In genomic region chr13:64370173-64370940, GRCm38 (mm10) we compare ENCODE assay signal across 7 mouse cellular contexts. TPM values are rescaled to one million over a fixed set of nuclear protein-coding genes. Genes with fewer than 3 reads are reported as not detected.
A peak's percentile ranks its signal among the peaks of the same experiment; 100 is the strongest.
DNase-seq lines count a peak whose midpoint lies in the region; ATAC-seq lines count a peak whose summit lies in the region.

Ctsl (minus strand) TSS chr13:64370890.

- DNase-seq in adrenal gland, postnatal 14 days, result peak; percentile 96
- DNase-seq in embryonic facial prominence, embryonic 11.5 days (ENCODE audit: low spot score), result peak; percentile 93
- DNase-seq in kidney, adult 11 months, result peak; percentile 97
- peak; percentile 94 for DNase-seq in limb, embryonic 10.5 days (ENCODE audit: low spot score)
- peak; percentile 84 for DNase-seq in spleen, adult 12 weeks (ENCODE audit: low spot score)

- H3K4me1 ChIP-seq in embryonic facial prominence, embryonic 11.5 days (ENCODE audit: control insufficient read depth, insufficient read depth, low read length), result no peaks in the 10 kb centered on the region
- peaks cover 13% of the 10 kb centered on the region for H3K4me1 ChIP-seq in limb, embryonic 10.5 days
- H3K4me1 ChIP-seq in midbrain, embryonic 13.5 days (replicated peaks), result peaks cover 12% of the 10 kb centered on the region

- peaks cover 4% of the 10 kb centered on the region; the same call in 1 of the 2 replicates for H3K36me3 ChIP-seq in embryonic facial prominence, embryonic 11.5 days (replicated peaks; ENCODE audit: control insufficient read depth, insufficient read depth, low read depth, low read length)
- peaks cover 30% of the 10 kb centered on the region for H3K36me3 ChIP-seq in limb, embryonic 10.5 days
- peaks cover 27% of the 10 kb centered on the region for H3K36me3 ChIP-seq in midbrain, embryonic 13.5 days

- H3K9ac ChIP-seq in embryonic facial prominence, embryonic 11.5 days (replicated peaks; ENCODE audit: low read length), result peak within 1 kb of the TSS; percentile 77
- H3K9ac ChIP-seq in midbrain, embryonic 13.5 days (replicated peaks), result peak within 1 kb of the TSS; percentile 80

- H3K4me2 ChIP-seq in embryonic facial prominence, embryonic 11.5 days (ENCODE audit: low read depth, low read length), result peak within 1 kb of the TSS; percentile 77
- H3K4me2 ChIP-seq in midbrain, embryonic 13.5 days (replicated peaks), result peak within 1 kb of the TSS; percentile 81

- peak within 1 kb of the TSS; percentile 80 for H3K4me3 ChIP-seq in embryonic facial prominence, embryonic 11.5 days (ENCODE audit: low read depth, low read length)
- peak within 1 kb of the TSS; percentile 84 for H3K4me3 ChIP-seq in limb, embryonic 10.5 days
- peak within 1 kb of the TSS; percentile 76 for H3K4me3 ChIP-seq in midbrain, embryonic 13.5 days (replicated peaks)

- H3K27ac ChIP-seq in embryonic facial prominence, embryonic 11.5 days (replicated peaks; ENCODE audit: low read depth, low read length), result peak within 1 kb of the TSS; percentile 28; the same call in 1 of the 2 replicates
- H3K27ac ChIP-seq in limb, embryonic 10.5 days, result peak within 1 kb of the TSS; percentile 91
- H3K27ac ChIP-seq in midbrain, embryonic 13.5 days, result peak within 1 kb of the TSS; percentile 73

- H3K27me3 ChIP-seq in embryonic facial prominence, embryonic 11.5 days (ENCODE audit: control insufficient read depth, insufficient read depth, low read length), result no peaks in the 10 kb centered on the region
- no peaks in the 10 kb centered on the region for H3K27me3 ChIP-seq in limb, embryonic 10.5 days (ENCODE audit: low read depth, poor library complexity, severe bottlenecking)
- no peaks in the 10 kb centered on the region for H3K27me3 ChIP-seq in midbrain, embryonic 13.5 days

- ATAC-seq in embryonic facial prominence, embryonic 11.5 days (replicated peaks; ENCODE audit: insufficient number of reproducible peaks, low FRiP score, low TSS enrichment, low read depth), result peak; percentile 97
- ATAC-seq in granulocyte monocyte progenitor cell, adult 5-6 weeks (replicated peaks; ENCODE audit: poor library complexity, severe bottlenecking), result peak; percentile 89
- ATAC-seq in midbrain, embryonic 13.5 days, result peak; percentile 99

- WGBS in embryonic facial prominence, embryonic 11.5 days, result under 1% methylated on average over 43 of the region's 43 CpGs
- WGBS in limb, embryonic 10.5 days, result under 1% methylated on average over 43 of the region's 43 CpGs
- WGBS in midbrain, embryonic 13.5 days, result 2% methylated on average over 43 of the region's 43 CpGs

- no peaks in the 10 kb centered on the region for H3K9me3 ChIP-seq in embryonic facial prominence, embryonic 11.5 days (replicated peaks; ENCODE audit: control insufficient read depth, low read length)
- H3K9me3 ChIP-seq in limb, embryonic 10.5 days (replicated peaks), result no peaks in the 10 kb centered on the region
- no peaks in the 10 kb centered on the region for H3K9me3 ChIP-seq in midbrain, embryonic 13.5 days

RNA-seq across cellular contexts. Expression of gene Ctsl, which starts in this region (rescaled TPM):
- 306 and 371 TPM in 2 replicates for total RNA-seq in adrenal gland, postnatal 14 days (2021)
- polyA plus RNA-seq in embryonic facial prominence, embryonic 11.5 days (2014; fragmentation: Nextera tagmentation; extraction: Ambion mirVana), result 151 and 163 TPM in 2 replicates
- total RNA-seq in granulocyte monocyte progenitor cell, adult 5-6 weeks (2014; fragmentation: Nextera tagmentation), result 9.3 and 43.6 TPM in 2 replicates
- 23.3 and 53.2 TPM in 2 replicates for total RNA-seq in granulocyte monocyte progenitor cell, adult 5-6 weeks (2017)
- 100 and 108 TPM in 2 replicates for polyA plus RNA-seq in limb, embryonic 10.5 days (2016; fragmentation: Nextera tagmentation; extraction: Ambion mirVana)
- 104 TPM in 2 replicates for polyA plus RNA-seq in midbrain, embryonic 13.5 days (2015; fragmentation: Nextera tagmentation; extraction: Ambion mirVana)

Comparison
In these comparisons a context has a peak if more than half of its experiments do, and no peak if none do; other contexts are left out.
1. Peak in every context shown above with its lines: DNase-seq, ATAC-seq, H3K4me3 ChIP-seq and H3K27ac ChIP-seq.
2. H3K27ac ChIP-seq: peak in every context shown above with its lines; median percentile 91 in limb, embryonic 10.5 days; 73 in midbrain, embryonic 13.5 days; 28 in embryonic facial prominence, embryonic 11.5 days.